Mouse (Mus musculus) erythroblast, adult 5-6 weeks (primary cell): Measurements from ENCODE around the gene Rnaseh2b. TPM values are rescaled to one million over a fixed set of nuclear protein-coding genes. Genes with fewer than 3 reads are reported as not detected.

Source experiments
- ATAC-seq: replicated peaks from 2 replicates; pipeline ENCODE4 v1.8.0; 2016; ENCODE audit warnings: moderate number of reproducible peaks, mild to moderate bottlenecking, moderate TSS enrichment, inconsistent platforms; ENCODE audit not compliant: poor library complexity, low FRiP score, severe bottlenecking
- total RNA-seq, 2 experiments: library from RNA; stranded (forward) in 1 of 2; stranded (reverse) in 1 of 2; fragments of 150-400 nt in 1 of 2; fragments of 200-764, 138-1000 nt in 1 of 2; gene quantifications; 2 replicates each; pipeline versions ENCODE4 v1.2.3 to v1.2.4; 2015 to 2017; ENCODE audit warnings: low replicate concordance in 2 of 2

The Rnaseh2b gene
- total RNA-seq, 2 experiments from 2014 or later, result 22.2 to 24.4 TPM

DNA sequence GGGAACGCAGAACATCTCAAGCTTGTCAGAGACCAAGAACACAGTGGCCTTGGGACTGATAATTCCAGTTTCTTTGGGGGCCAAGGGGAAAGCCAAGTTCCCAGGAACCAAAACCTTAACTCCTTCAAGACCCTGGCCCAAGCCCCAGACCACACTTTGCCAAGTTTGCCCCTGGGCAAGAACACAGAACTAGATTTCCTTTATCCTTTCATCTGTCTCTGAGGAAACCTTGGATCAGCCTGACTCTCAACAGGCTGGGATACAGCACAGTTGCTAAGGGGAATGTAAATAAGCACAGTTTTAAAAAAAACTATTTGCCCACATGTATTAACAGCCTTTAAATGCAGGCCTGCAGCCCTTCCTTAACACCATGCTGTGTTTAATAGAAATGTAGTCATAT lies 15.2 kb downstream of the Rnaseh2b start:
- no peak for ATAC-seq

DNA sequence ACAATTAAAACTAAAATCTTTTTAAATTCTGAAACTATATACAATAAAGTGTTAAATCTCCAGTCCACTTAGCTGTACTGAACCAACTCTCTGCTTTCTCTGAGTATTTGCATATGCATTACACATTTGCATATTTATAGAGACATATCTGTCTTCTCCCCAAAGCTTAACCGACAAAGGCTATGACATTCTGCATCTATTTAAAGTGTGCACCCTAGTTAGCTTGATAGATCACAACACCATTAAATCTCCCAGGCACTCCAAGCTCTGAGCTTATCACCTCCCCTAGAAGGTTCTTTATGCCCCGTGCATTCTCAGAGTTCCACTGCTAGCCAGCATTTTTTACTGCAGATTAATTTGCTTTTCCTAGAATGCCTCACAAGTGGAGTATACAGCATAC lies 16.6 kb downstream of the Rnaseh2b start:
- ATAC-seq, result no peak

DNA sequence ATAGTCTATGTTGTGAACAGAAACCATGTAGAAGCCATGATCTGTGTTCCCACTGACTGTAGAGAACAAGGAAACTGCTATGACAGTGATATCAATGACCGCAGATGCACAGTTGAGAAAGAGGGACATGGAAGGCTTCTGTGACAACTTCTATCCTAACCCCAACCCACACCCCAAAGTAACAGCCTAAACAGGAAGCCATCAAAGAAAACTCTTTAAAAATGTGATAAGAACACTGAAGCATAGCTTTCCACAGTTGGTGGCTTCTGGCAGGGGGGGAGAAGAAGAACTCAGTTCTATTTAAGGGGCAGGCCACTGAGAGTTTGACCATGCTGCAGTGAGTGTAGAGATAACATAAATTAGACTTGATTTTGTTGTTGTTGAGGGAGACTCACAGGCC lies 19.3 kb downstream of the Rnaseh2b start:
- no peak for ATAC-seq

- no peak for ATAC-seq
Observed at GRCm38 (mm10) chr14:62322581-62323344, 30.4 kb downstream of the Rnaseh2b start.

DNA sequence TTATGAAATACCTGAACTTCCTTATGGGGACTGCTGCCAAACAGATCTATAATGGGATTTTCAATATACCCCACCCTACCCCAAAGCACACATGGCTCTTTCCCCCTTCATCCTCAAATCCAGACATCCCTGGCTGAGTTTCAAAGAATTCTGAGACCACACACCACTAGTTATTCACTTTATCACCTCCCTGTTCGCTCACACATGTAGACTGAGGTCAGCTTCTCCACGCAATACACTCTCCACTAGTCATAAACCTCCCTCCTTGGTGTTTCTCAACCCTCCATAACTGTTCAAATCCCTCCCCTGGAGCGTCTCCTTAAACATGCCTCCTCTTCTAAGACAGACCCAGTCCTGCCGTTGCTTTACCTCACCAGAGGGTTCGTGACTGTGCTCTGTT lies 31.1 kb downstream of the Rnaseh2b start:
- no peak for ATAC-seq

DNA sequence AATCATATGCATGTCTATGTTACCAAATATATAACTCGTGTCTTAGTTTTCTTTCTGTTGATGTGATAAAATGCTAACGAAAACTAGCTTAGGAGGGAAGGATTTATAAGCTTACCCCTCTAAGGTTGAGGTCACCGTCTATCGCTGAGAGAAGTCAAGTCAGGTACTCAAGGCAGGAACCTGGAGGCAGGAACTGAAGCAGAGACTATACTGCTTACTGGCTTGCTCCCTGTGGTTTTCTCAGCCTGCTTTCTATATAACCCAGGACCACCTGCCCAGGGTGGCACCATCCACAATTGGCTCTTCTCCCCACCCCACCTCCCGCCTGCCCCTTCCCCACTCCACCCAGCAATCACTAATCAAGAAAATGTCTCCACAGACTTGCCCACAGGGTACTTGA lies 32.6 kb downstream of the Rnaseh2b start:
- ATAC-seq, result no peak

DNA sequence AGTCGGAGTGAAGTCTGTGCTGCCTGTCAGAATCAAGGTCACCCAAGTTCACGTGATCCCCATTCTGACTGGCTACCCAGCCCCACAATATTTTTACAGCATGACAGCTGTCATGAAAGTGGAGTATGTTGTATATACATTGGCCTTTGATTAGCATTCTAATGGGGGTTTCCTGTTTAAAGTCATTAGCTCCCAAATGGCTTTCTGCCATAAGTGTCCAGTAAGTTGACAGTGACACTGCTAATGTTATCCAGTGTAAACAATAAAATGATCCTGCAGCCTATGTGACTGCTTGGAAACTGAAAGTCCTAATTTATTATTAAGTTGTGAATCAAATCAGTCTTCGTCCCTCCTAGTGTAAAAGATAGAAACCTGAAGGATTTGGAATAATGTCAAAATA lies 33.6 kb downstream of the Rnaseh2b start:
- ATAC-seq, result no peak

DNA sequence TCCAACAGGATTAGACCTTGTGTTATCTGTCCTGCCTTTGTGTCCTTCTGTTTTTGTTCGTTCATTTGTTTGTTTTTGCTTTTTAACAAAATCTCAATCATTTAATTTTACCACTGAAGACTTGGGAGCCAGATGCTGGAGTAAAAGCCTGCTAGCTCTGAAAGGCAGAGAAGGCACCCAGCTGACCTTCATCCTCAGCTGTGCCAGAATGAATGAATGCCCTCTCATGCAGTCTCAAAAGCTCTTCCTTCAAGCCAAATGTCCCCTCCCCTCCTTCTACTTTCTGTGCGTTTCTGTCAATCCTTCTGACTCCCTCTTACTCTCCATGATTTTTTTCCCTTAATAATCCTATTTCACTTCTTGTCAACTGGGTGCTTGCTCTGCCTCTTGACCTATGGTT lies 34.8 kb downstream of the Rnaseh2b start:
- no peak for ATAC-seq

GRCm38 (mm10) chr14:62328606-62329005 lies 36.2 kb downstream of the Rnaseh2b start:
- ATAC-seq, result no peak

GRCm38 (mm10) chr14:62329631-62330030 lies 37.2 kb downstream of the Rnaseh2b start:
- no peak for ATAC-seq

DNA sequence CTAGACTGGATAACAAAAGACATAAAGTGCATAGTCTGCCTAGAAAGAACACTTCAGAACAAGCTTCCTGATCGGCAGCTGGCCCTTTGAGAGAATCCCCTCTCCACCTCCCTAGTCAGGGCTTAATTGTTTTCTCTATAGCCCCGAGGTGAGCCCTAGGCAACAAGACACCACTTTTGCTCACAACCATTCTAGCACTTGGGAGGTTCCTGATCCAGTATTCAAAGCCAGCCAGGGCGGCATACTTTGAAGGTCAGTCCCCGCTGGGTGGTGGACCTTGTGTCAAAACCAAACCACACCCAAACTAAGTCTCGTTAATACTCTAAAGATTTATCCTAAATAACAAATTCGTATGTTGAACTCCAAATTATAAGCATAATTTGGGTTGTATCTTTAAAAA lies 39.1 kb downstream of the Rnaseh2b start:
- ATAC-seq, result peak; percentile 63

DNA sequence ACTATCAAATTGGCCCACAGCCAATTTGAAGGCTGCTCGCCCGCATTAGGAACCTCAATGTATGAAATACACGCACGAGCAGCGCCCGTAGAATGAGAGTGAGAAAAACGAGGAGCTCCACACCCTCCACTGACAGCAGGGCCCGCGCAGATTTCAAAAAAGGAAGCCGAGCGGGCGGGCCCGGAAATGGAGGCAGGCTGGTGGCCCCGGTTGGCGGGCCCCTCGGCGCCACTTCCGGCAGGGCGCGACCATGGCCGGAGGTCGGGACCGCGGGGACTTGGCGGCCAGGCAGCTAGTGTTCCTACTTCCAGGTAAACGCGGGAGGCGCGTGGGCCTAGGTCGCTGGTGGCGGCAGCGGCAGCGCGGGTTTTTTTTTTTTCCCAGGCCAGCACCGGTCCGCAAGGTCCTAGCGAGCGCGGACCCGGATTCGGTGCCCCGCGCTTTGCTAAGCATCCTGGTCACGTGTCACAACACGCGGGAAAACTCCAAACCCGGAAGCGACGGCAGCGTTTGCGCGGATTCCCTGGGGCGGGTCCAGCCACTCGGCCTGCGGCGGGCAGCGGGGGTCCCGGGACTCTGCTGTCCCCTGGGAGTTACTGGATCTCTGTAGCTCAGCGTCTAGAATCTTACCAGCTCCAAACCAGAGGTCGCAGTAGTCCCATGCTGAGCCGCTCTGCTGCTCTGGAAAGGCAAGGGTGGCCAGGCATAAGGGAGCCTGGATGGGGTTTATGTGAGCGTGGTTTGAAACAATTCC lies 39.7 kb downstream of the Rnaseh2b start:
- peak; percentile 90 for ATAC-seq

DNA sequence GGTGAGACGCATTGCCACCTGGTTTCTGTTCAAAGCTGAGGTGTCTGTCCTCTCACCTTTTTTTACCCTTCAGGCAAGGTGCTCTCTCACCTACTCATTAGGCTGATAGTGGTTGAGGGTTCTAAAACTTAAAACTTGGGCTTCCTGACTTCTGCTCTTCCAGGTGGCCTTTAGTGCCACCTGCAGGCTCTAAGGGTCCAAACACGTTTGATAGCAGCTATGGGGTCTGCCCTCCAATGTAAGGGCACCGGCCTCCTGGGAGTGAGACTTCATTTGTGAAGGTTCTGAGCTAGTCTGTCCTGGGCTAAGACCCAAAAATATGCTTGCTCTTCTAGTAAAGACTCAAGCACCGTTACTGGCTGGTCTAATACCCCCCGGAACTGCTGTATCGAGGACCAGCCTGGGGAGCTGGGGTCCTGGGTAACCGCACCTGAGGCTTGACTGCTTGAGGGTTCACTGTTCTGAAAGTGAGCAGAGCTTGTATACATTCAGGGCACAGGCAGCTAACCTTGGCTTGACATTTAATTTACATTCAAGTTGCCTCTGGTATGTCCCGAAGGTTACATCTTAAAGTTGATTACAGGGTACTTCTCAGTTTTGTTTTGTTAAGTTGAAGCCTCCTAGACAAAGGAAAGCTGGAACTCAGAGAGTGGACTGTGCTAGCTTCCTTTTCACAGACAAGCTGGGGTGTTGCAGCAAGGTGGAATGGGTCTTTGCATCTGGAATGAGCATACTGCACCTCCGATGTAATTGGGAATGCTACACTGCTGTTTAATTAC lies 41.7 kb downstream of the Rnaseh2b start:
- ATAC-seq, result no peak

GRCm38 (mm10) chr14:62339196-62339595 lies 46.8 kb downstream of the Rnaseh2b start:
- no peak for ATAC-seq

DNA sequence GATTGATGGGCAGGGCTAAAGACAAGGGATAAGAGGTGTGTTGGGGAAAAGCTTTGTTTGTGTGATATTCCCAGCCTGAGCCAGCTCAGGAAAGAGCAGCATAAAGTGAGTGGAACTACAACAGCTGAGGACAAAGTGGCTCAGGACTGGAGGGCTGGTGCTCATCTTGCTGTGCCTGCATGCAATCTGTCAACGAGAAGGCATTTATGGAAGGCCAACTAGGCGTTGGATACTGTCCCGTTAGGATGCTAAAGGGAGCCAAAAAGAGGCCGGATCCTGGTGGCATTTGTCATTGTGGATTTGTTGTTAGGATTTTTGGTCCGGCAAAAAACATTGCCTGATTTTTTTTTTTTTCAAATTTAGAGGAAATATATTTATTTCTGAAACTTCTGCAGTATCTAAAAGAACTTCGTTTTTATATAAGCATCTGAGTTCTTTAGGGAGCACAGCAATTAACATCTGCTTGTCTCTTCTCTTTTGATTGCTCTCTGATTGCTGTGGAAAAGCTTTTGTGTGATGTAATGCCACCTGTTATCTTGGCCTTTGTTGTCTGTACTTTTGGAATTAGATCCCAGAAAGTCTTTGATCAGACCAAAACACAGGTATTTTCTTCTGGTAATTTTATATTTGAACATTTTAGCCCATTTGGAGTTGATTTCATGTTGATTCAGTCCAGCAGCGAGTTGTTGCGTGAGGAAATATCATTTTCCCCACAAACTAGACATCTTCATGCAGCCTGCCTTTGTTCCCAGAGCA lies 49.7 kb downstream of the Rnaseh2b start:
- no peak for ATAC-seq

DNA sequence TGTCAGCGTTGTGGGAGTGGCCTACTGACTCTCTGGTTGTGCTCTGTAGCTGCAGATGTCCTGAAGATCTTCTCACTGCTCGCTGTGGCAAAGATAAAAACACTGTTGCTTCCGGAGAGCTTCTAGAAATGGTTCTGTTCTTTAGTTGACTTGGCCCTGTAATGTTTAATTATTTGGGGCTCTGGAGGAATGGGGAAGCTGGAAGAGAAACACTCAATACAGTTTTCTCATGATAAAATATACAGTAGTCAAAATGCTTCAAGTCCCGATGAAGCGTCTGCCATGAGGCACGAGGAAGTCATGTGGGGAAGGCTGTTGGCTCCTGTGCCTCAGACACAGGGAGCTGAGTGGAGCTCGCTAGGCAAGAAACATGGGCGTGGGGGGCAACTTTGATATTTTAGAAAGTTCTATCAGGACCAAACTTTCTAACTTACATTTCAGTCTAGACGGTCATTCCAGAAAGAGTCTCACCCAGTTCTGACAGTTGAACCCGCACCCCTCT lies 50.3 kb downstream of the Rnaseh2b start:
- peak; percentile 66 for ATAC-seq

DNA sequence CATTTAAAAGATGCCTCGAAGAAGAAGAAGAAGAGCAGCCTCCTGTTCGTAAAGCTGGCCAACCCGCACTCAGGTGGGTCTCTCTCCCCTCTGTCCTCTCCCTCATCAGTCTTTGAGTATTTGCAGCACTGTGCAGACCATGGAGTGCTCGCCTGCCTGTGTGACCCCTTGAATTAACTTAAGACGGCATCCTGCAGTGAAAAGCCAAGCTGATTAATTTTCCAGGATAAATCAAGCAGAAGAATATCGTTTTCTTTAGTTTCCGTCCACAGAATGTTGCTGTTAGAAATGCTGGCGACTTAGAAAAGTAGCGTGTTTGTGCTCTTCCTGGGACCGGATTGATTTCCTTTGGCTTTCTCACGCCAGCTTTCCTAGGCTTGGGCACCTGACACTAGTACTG lies 54.2 kb downstream of the Rnaseh2b start:
- no peak for ATAC-seq

DNA sequence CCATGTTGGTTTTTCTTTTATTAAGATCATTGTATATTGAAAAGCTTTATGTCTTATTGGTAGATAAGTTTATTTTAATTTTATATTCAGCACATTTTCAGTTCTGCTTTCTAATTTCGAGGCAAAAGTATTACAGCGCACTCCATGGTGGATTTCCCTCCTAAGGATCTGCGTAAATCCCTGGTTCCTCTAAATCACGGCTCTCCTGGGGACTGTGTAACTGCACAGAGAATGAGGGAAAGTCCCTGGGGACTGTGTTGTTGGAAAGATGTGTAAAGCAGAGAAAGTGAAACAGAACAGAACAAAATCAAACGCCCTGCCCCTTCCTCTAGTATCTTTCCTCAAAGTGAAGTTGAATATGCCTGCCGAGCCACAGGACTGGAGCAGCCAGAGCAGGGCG lies 54.7 kb downstream of the Rnaseh2b start:
- ATAC-seq, result no peak

DNA sequence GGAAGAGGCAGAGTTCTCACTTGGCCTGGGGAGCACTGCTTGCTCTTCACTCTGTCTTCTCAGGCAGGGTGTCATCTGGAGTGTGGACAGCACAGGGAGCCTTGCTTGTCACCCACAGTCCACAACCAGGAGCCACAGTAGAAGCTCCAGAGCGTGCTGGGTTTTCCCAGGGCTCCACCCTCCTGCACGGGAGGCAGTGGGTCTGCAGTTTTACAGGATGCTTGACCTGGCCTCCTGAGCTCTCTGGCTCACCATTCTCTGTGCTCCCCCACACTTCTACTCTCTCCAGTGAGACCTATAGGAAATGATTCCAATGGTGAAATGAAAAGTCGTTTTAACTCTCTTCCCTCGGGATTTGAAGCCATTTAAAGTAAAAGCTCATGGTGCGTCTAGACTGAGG lies 57.4 kb downstream of the Rnaseh2b start:
- ATAC-seq, result no peak

DNA sequence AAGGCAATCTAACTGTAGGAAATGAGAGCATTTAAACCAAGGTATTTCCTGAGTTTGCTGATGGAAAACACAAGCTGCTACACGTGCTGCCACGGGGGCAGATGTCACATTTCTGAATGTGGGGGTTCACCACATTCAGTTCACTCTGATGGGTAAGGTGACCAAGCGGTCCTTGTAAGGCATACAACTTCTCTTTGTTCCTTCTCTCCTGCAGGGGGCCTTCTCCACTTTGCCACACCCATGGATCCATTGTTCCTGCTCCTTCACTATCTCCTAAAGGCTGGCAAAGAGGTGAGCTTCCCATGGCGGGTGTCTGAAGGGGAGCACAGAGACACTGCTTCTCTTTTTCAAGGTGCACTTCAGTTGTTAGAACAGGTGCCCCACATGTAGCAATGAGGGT lies 57.8 kb downstream of the Rnaseh2b start:
- no peak for ATAC-seq
